Mouse (Mus musculus): ENCODE measurements at regions not wholly inside any gene's neighbourhood (a gene's known extent, or its start where the extent isn't known, plus 50 kb on each side); places are given as distances from the start of the nearest gene placed in this dataset.

DNA sequence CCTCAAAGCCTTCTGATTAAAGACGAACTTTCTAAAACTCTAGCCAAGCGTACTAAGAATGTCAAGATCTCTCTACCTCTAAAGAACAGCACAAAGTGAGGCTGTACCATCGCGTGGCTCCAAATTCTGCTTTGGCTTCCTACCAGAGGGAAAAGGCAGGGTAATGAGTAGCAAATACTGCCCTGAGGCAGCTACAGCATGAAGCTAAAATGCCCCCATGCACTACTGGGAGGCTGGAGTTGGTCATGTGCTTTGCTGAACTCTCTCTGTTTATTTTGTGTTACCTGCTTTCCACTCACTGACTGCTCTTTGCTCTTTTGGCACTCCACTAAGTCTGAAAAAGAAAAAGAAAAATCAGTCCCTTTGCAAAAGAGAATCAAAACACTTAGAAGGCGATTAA, 201.1 kb upstream of the Cpeb2 start:
- TF ChIP-seq POLR2A (IDR thresholded peaks at IDR 0.05; ENCODE audit: insufficient read length, low read depth) (no peak), POLR2AphosphoS2 (IDR thresholded peaks at IDR 0.05; ENCODE audit: insufficient read length, low read depth) (no peak)
